8 mouse cellular contexts compared by ENCODE assay signal in the genomic region with DNA sequence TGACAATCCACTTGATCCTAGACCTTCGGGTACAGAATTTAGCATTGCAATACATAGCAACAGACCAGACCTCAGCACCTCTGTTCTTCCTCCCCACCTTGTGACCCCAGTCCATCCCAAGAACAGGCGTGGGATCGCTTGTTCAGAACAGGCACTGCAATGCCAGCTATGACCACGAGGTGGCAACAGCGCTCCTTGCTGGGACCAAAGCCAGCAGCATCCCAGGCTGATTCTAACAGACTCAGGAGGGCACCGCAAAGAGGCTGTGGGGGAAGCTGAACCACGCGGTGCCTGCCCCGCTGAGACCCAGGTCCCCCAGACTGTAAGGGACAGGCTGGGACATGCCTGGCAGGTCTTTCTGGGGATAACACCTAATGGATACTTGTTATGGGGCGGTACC. TPM values are rescaled to one million over a fixed set of nuclear protein-coding genes. Genes with fewer than 3 reads are reported as not detected.
A peak's percentile ranks its signal among the peaks of the same experiment; 100 is the strongest.
DNase-seq lines count a peak whose midpoint lies in the region; ATAC-seq lines count a peak whose summit lies in the region.

No protein-coding gene starts in this region.

- H3K4me2 ChIP-seq in embryonic facial prominence, embryonic 12.5 days (replicated peaks), result 0 out of 2 replicates have a peak overlapping the region, but pooled peaks have one; percentile 23
- H3K4me2 ChIP-seq in kidney, embryonic 14.5 days (replicated peaks; ENCODE audit: low read depth, low read length), result no peak overlapping the region

- H3K4me1 ChIP-seq in embryonic facial prominence, embryonic 12.5 days, result no peaks in the 10 kb centered on the region
- no peaks in the 10 kb centered on the region for H3K4me1 ChIP-seq in kidney, embryonic 14.5 days (ENCODE audit: control insufficient read depth, insufficient read depth, low read length)

- H3K4me3 ChIP-seq in embryonic facial prominence, embryonic 12.5 days, result peak overlapping the region; percentile 6; the same call in 1 of the 2 replicates
- no peak overlapping the region for H3K4me3 ChIP-seq in kidney, embryonic 14.5 days (ENCODE audit: low read length)

- 5% methylated on average over 10 of the region's 10 CpGs for WGBS in embryonic facial prominence, embryonic 12.5 days
- WGBS in kidney, embryonic 14.5 days, result 4% methylated on average over 10 of the region's 10 CpGs

- H3K27ac ChIP-seq in embryonic facial prominence, embryonic 12.5 days, result no peak overlapping the region
- no peak overlapping the region for H3K27ac ChIP-seq in kidney, embryonic 14.5 days (ENCODE audit: low read depth, low read length)

- no peaks in the 10 kb centered on the region for H3K36me3 ChIP-seq in embryonic facial prominence, embryonic 12.5 days
- no peaks in the 10 kb centered on the region for H3K36me3 ChIP-seq in kidney, embryonic 14.5 days (ENCODE audit: control insufficient read depth, insufficient read depth, low read length)

- H3K9me3 ChIP-seq in embryonic facial prominence, embryonic 12.5 days, result no peaks in the 10 kb centered on the region
- H3K9me3 ChIP-seq in kidney, embryonic 14.5 days (ENCODE audit: control insufficient read depth, low read length), result no peaks in the 10 kb centered on the region

- no peak overlapping the region for H3K9ac ChIP-seq in embryonic facial prominence, embryonic 12.5 days
- H3K9ac ChIP-seq in kidney, embryonic 14.5 days (ENCODE audit: low read depth, low read length), result no peak overlapping the region

- H3K27me3 ChIP-seq in embryonic facial prominence, embryonic 12.5 days, result no peaks in the 10 kb centered on the region
- no peaks in the 10 kb centered on the region for H3K27me3 ChIP-seq in kidney, embryonic 14.5 days (ENCODE audit: control insufficient read depth, insufficient read depth, low read length)

- ATAC-seq in embryonic facial prominence, embryonic 12.5 days (ENCODE audit: insufficient number of reproducible peaks, insufficient read depth, low FRiP score, low TSS enrichment), result peak; percentile 74; the same call in 1 of the 2 replicates
- ATAC-seq in kidney, embryonic 14.5 days (ENCODE audit: low FRiP score, low TSS enrichment), result peak; percentile 68
- peak; percentile 94 for ATAC-seq in monocyte, adult 5-6 weeks (replicated peaks; ENCODE audit: insufficient number of reproducible peaks, low FRiP score, low TSS enrichment, poor library complexity, severe bottlenecking)

- DNase-seq in 416B (ENCODE audit: low read depth), result peak; percentile 86
- DNase-seq in adrenal gland, postnatal 25 days, result peak; percentile 90
- DNase-seq in heart, adult 9 months (ENCODE audit: low spot score in 2 of 2), result peak; percentile 64 to 79
- peak; percentile 89 for DNase-seq in liver
- peak; percentile 76 to 78 for DNase-seq in spleen, postnatal 36 days (ENCODE audit: low spot score in 2 of 2)

RNA-seq across cellular contexts. Expression of a gene that starts 13.5 kb away (rescaled TPM):
- 3.1 and 4.8 TPM in 2 replicates for total RNA-seq in adrenal gland, postnatal 25 days (2021)
- polyA plus RNA-seq in embryonic facial prominence, embryonic 12.5 days (2016; fragmentation: Nextera tagmentation; extraction: Ambion mirVana), result 0.68 and 0.73 TPM in 2 replicates
- 0.50 and 1.6 TPM in 2 replicates for polyA plus RNA-seq in kidney, embryonic 14.5 days (2014; fragmentation: Nextera tagmentation; extraction: Ambion mirVana)
- total RNA-seq in monocyte, adult 5-6 weeks (2017), result 0.29 TPM in 1 of 3 replicates, not detected in the others

RNA-seq across cellular contexts. Expression of a gene that starts 21.6 kb away (rescaled TPM):
- total RNA-seq in adrenal gland, postnatal 25 days (2021), result 14.3 and 15.5 TPM in 2 replicates
- polyA plus RNA-seq in embryonic facial prominence, embryonic 12.5 days (2016; fragmentation: Nextera tagmentation; extraction: Ambion mirVana), result 236 and 247 TPM in 2 replicates
- polyA plus RNA-seq in kidney, embryonic 14.5 days (2014; fragmentation: Nextera tagmentation; extraction: Ambion mirVana), result 351 and 355 TPM in 2 replicates
- total RNA-seq in monocyte, adult 5-6 weeks (2017), result 41.0 to 54.9 TPM (median 45.7 TPM) in 3 replicates

RNA-seq across cellular contexts. Expression of a gene that starts 30.8 kb away (rescaled TPM):
- 12.7 and 27.6 TPM in 2 replicates for total RNA-seq in adrenal gland, postnatal 25 days (2021)
- polyA plus RNA-seq in embryonic facial prominence, embryonic 12.5 days (2016; fragmentation: Nextera tagmentation; extraction: Ambion mirVana), result 18.2 and 20.3 TPM in 2 replicates
- 17.4 and 22.3 TPM in 2 replicates for polyA plus RNA-seq in kidney, embryonic 14.5 days (2014; fragmentation: Nextera tagmentation; extraction: Ambion mirVana)
- 34.3 to 57.5 TPM (median 37.8 TPM) in 3 replicates for total RNA-seq in monocyte, adult 5-6 weeks (2017)
